Mouse (Mus musculus): ENCODE results near the gene Gm4312. TPM values are rescaled to one million over a fixed set of nuclear protein-coding genes. Genes with fewer than 3 reads are reported as not detected.

Gene Gm4312
- total and polyA plus RNA-seq, 2 experiments from 2014 or later, result not detected

Other genes with a start within 250 kb of the Gm4312 start
- gene Gm4301, start 46.9 kb downstream of the Gm4312 start, total RNA-seq (2014; rRNA removed), result not detected in 2 replicates
- not detected in 2 replicates for gene Gm4301, start 46.9 kb downstream of the Gm4312 start, polyA plus RNA-seq (2015; fragmentation: Nextera tagmentation; extraction: Ambion mirVana)
- gene Gm4302, start 41.7 kb downstream of the Gm4312 start, total RNA-seq (2014; rRNA removed), result not detected in 2 replicates
- not detected in 2 replicates for gene Gm4302, start 41.7 kb downstream of the Gm4312 start, polyA plus RNA-seq (2015; fragmentation: Nextera tagmentation; extraction: Ambion mirVana)
- gene Gm4303, start 36.6 kb downstream of the Gm4312 start, total RNA-seq (2014; rRNA removed), result not detected in 2 replicates
- gene Gm4303, start 36.6 kb downstream of the Gm4312 start, polyA plus RNA-seq (2015; fragmentation: Nextera tagmentation; extraction: Ambion mirVana), result not detected in 2 replicates
- not detected in 2 replicates for gene Gm4305, start 31.5 kb downstream of the Gm4312 start, total RNA-seq (2014; rRNA removed)
- gene Gm4305, start 31.5 kb downstream of the Gm4312 start, polyA plus RNA-seq (2015; fragmentation: Nextera tagmentation; extraction: Ambion mirVana), result not detected in 2 replicates
- gene Gm4307, start 21.2 kb downstream of the Gm4312 start, total RNA-seq (2014; rRNA removed), result not detected in 2 replicates
- gene Gm4307, start 21.2 kb downstream of the Gm4312 start, polyA plus RNA-seq (2015; fragmentation: Nextera tagmentation; extraction: Ambion mirVana), result not detected in 2 replicates
- gene Tmtc3, start 104.8 kb upstream of the Gm4312 start, total RNA-seq (2014; rRNA removed), result 11.1 and 14.2 TPM in 2 replicates
- gene Tmtc3, start 104.8 kb upstream of the Gm4312 start, polyA plus RNA-seq (2015; fragmentation: Nextera tagmentation; extraction: Ambion mirVana), result 2.8 and 4.8 TPM in 2 replicates
- 6.0 and 8.0 TPM in 2 replicates for gene Cep290, start 105.0 kb upstream of the Gm4312 start, total RNA-seq (2014; rRNA removed)
- gene Cep290, start 105.0 kb upstream of the Gm4312 start, polyA plus RNA-seq (2015; fragmentation: Nextera tagmentation; extraction: Ambion mirVana), result 2.2 and 4.0 TPM in 2 replicates
- gene 4930430F08Rik, start 207.9 kb upstream of the Gm4312 start, total RNA-seq (2014; rRNA removed), result 18.5 and 24.9 TPM in 2 replicates
- gene 4930430F08Rik, start 207.9 kb upstream of the Gm4312 start, polyA plus RNA-seq (2015; fragmentation: Nextera tagmentation; extraction: Ambion mirVana), result 11.5 and 14.3 TPM in 2 replicates
- not detected in 2 replicates for gene 1700017N19Rik, start 207.9 kb upstream of the Gm4312 start, total RNA-seq (2014; rRNA removed)
- gene 1700017N19Rik, start 207.9 kb upstream of the Gm4312 start, polyA plus RNA-seq (2015; fragmentation: Nextera tagmentation; extraction: Ambion mirVana), result 0.08 and 0.24 TPM in 2 replicates